Mouse (Mus musculus) liver, embryonic 13.5 days (tissue): ENCODE measurements around the gene Kcnip3. TPM values are rescaled to one million over a fixed set of nuclear protein-coding genes. Genes with fewer than 3 reads are reported as not detected.

ENCODE experiments used
- ATAC-seq: fragments of 200-750 bp; cut with Nextera tagmentation; 2 replicates; pipeline ENCODE4 v1.8.0; 2017; ENCODE audit warnings: low read depth, mild to moderate bottlenecking, moderate number of reproducible peaks, moderate library complexity
- DNase-seq: peaks from one replicate; pipeline ENCODE4 v3.0.0; 2022
- H3K27ac ChIP-seq: fragments of 300-500 bp; sonication (generic); 2 replicates; pipeline ENCODE4 v1.5.1; 2015; ENCODE audit warnings: moderate library complexity, mild to moderate bottlenecking, inconsistent platforms
- H3K27me3 ChIP-seq: fragments of 300-500 bp; sonication (generic); 2 replicates; pipeline ENCODE4 v1.6.1; 2015; ENCODE audit warnings: mild to moderate bottlenecking, inconsistent platforms
- H3K36me3 ChIP-seq: fragments of 300-500 bp; sonication (generic); 2 replicates; pipeline ENCODE4 v1.6.1; 2015; ENCODE audit warnings: mild to moderate bottlenecking, inconsistent platforms
- H3K4me1 ChIP-seq: fragments of 300-500 bp; sonication (generic); replicated peaks from 2 replicates; pipeline ENCODE4 v1.6.1; 2015; ENCODE audit warnings: inconsistent platforms
- H3K4me2 ChIP-seq: fragments of 300-500 bp; sonication (generic); 2 replicates; pipeline ENCODE4 v1.6.1; 2015; ENCODE audit warnings: inconsistent platforms, mild to moderate bottlenecking, moderate library complexity
- H3K4me3 ChIP-seq: fragments of 300-500 bp; sonication (generic); replicated peaks from 2 replicates; pipeline ENCODE4 v1.5.1; 2015; ENCODE audit warnings: mild to moderate bottlenecking, inconsistent platforms
- H3K9ac ChIP-seq: fragments of 300-500 bp; sonication (generic); 2 replicates; pipeline ENCODE4 v1.6.1; 2015; ENCODE audit warnings: mild to moderate bottlenecking, inconsistent platforms
- H3K9me3 ChIP-seq: fragments of 300-500 bp; sonication (generic); replicated peaks from 2 replicates; pipeline ENCODE4 v1.6.1; 2016; ENCODE audit warnings: inconsistent platforms
- WGBS: fragments of 180-500 bp; shearing (Covaris S2); methylation state at CpG from one replicate; pipeline ENCODE4 v1.1.7; 2015; ENCODE audit not compliant: insufficient replicate concordance; 5-methylcytosine and 5-hydroxymethylcytosine counted together
- polyA plus RNA-seq: library from polyadenylated mRNA; unstranded; fragments of >200 nt; fragmentation: Nextera tagmentation; extraction: Ambion mirVana; gene quantifications from 2 replicates; pipeline ENCODE4 v1.2.1, GENCODE M21; 2015

The Kcnip3 gene
- polyA plus RNA-seq, 1 experiment from 2014 or later, result 0.33 TPM

GRCm38 (mm10) chr2:127514380-127515124, 7.3 kb downstream of the Kcnip3 start:
- WGBS, result 54% methylated on average over 9 of the region's 9 CpGs
- no peak overlapping the region for H3K4me3 ChIP-seq
- DNase-seq (no peak), ATAC-seq (no peak)
- H3K9me3 ChIP-seq, result no peaks in the 10 kb centered on the region
- H3K4me1 ChIP-seq, result no peaks in the 10 kb centered on the region
- H3K9ac ChIP-seq, result no peak overlapping the region
- no peaks in the 10 kb centered on the region for H3K36me3 ChIP-seq
- H3K4me2 ChIP-seq, result no peak overlapping the region
- H3K27ac ChIP-seq, result no peak overlapping the region
- H3K27me3 ChIP-seq, result peaks cover 7% of the 10 kb centered on the region

- 41% methylated on average over 3 of the region's 3 CpGs for WGBS
Measured at GRCm38 (mm10) chr2:127513244-127513643, 8.7 kb downstream of the Kcnip3 start.

GRCm38 (mm10) chr2:127511426-127511825, 10.5 kb downstream of the Kcnip3 start:
- H3K4me3 ChIP-seq, result no peak overlapping the region
- H3K36me3 ChIP-seq, result no peaks in the 10 kb centered on the region
- no peak for DNase-seq
- H3K27me3 ChIP-seq, result no peaks in the 10 kb centered on the region
- 50% methylated on average over 4 of the region's 4 CpGs for WGBS
- no peak for ATAC-seq
- H3K4me1 ChIP-seq, result 0 out of 2 replicates have a peak, but pooled peaks cover 2% of the 10 kb centered on the region
- no peaks in the 10 kb centered on the region for H3K9me3 ChIP-seq
- H3K4me2 ChIP-seq, result no peak overlapping the region
- H3K9ac ChIP-seq, result no peak overlapping the region
- H3K27ac ChIP-seq, result no peak overlapping the region

More at GRCm38 (mm10) chr2:127513244-127513643, 8.7 kb downstream of the Kcnip3 start:
- Histone ChIP-seq H3K4me2 (no peak overlapping the region), H3K27ac (no peak overlapping the region), H3K36me3 (no peaks in the 10 kb centered on the region), H3K27me3 (peaks cover 3% of the 10 kb centered on the region; the same call in 1 of the 2 replicates), H3K9me3 (no peaks in the 10 kb centered on the region), H3K4me1 (no peaks in the 10 kb centered on the region), H3K9ac (no peak overlapping the region), H3K4me3 (no peak overlapping the region)
- DNase-seq, result no peak
- ATAC-seq, result no peak

- H3K27me3 ChIP-seq, result 0 out of 2 replicates have a peak, but pooled peaks cover 2% of the 10 kb centered on the region
- 0 out of 2 replicates have a peak, but pooled peaks cover 2% of the 10 kb centered on the region for H3K4me1 ChIP-seq
- ATAC-seq (no peak), DNase-seq (no peak)
- no peak overlapping the region for H3K9ac ChIP-seq
- no peak overlapping the region for H3K4me2 ChIP-seq
- 50% methylated on average over 7 of the region's 7 CpGs for WGBS
- H3K36me3 ChIP-seq, result no peaks in the 10 kb centered on the region
- no peaks in the 10 kb centered on the region for H3K9me3 ChIP-seq
- no peak overlapping the region for H3K27ac ChIP-seq
- H3K4me3 ChIP-seq, result no peak overlapping the region
Measured at GRCm38 (mm10) chr2:127507967-127508660, 13.8 kb downstream of the Kcnip3 start.

GRCm38 (mm10) chr2:127507077-127507774, 14.7 kb downstream of the Kcnip3 start:
- ATAC-seq, result no peak
- 19% methylated on average over 7 of the region's 7 CpGs for WGBS

GRCm38 (mm10) chr2:127506131-127506632, 15.7 kb downstream of the Kcnip3 start:
- Histone ChIP-seq H3K4me3 (no peak overlapping the region), H3K4me1 (0 out of 2 replicates have a peak, but pooled peaks cover 2% of the 10 kb centered on the region), H3K9me3 (no peaks in the 10 kb centered on the region), H3K36me3 (no peaks in the 10 kb centered on the region), H3K27ac (no peak overlapping the region), H3K27me3 (0 out of 2 replicates have a peak, but pooled peaks cover 6% of the 10 kb centered on the region), H3K4me2 (no peak overlapping the region), H3K9ac (no peak overlapping the region)
- DNase-seq, result no peak
- WGBS, result 53% methylated on average over 6 of the region's 6 CpGs
- no peak for ATAC-seq

More at GRCm38 (mm10) chr2:127507077-127507774, 14.7 kb downstream of the Kcnip3 start:
- 0 out of 2 replicates have a peak, but pooled peaks cover 2% of the 10 kb centered on the region for H3K4me1 ChIP-seq
- peak; percentile 43 for DNase-seq
- H3K4me3 ChIP-seq, result no peak overlapping the region
- 0 out of 2 replicates have a peak, but pooled peaks cover 3% of the 10 kb centered on the region for H3K27me3 ChIP-seq
- no peaks in the 10 kb centered on the region for H3K36me3 ChIP-seq
- H3K4me2 ChIP-seq, result no peak overlapping the region
- H3K27ac ChIP-seq, result no peak overlapping the region
- H3K9me3 ChIP-seq, result no peaks in the 10 kb centered on the region
- no peak overlapping the region for H3K9ac ChIP-seq

- Histone ChIP-seq H3K36me3 (no peaks in the 10 kb centered on the region), H3K27ac (no peak overlapping the region), H3K9ac (no peak overlapping the region), H3K27me3 (0 out of 2 replicates have a peak, but pooled peaks cover 7% of the 10 kb centered on the region), H3K9me3 (no peaks in the 10 kb centered on the region), H3K4me1 (0 out of 2 replicates have a peak, but pooled peaks cover 2% of the 10 kb centered on the region), H3K4me2 (no peak overlapping the region), H3K4me3 (no peak overlapping the region)
- ATAC-seq (no peak), DNase-seq (no peak)
- WGBS, result 38% methylated on average over 4 of the region's 4 CpGs
Measured at GRCm38 (mm10) chr2:127505196-127505595, 16.7 kb downstream of the Kcnip3 start.

- DNase-seq (no peak), ATAC-seq (no peak)
- no peaks in the 10 kb centered on the region for H3K36me3 ChIP-seq
- no peak overlapping the region for H3K9ac ChIP-seq
- 0 out of 2 replicates have a peak, but pooled peaks cover 11% of the 10 kb centered on the region for H3K27me3 ChIP-seq
- WGBS, result 47% methylated on average over 8 of the region's 8 CpGs
- H3K4me2 ChIP-seq, result no peak overlapping the region
- H3K4me1 ChIP-seq, result 0 out of 2 replicates have a peak, but pooled peaks cover 2% of the 10 kb centered on the region
- H3K4me3 ChIP-seq, result no peak overlapping the region
- H3K27ac ChIP-seq, result no peak overlapping the region
- H3K9me3 ChIP-seq, result no peaks in the 10 kb centered on the region
Measured at GRCm38 (mm10) chr2:127503751-127504549, 17.9 kb downstream of the Kcnip3 start.

GRCm38 (mm10) chr2:127501061-127501460, 20.8 kb downstream of the Kcnip3 start:
- DNase-seq, result no peak
- 0 out of 2 replicates have a peak, but pooled peaks cover 11% of the 10 kb centered on the region for H3K27me3 ChIP-seq
- H3K9ac ChIP-seq, result no peak overlapping the region
- H3K4me1 ChIP-seq, result no peaks in the 10 kb centered on the region
- H3K36me3 ChIP-seq, result no peaks in the 10 kb centered on the region
- H3K4me2 ChIP-seq, result no peak overlapping the region
- H3K27ac ChIP-seq, result no peak overlapping the region
- 52% methylated on average over 7 of the region's 7 CpGs for WGBS
- no peak for ATAC-seq
- H3K9me3 ChIP-seq, result no peaks in the 10 kb centered on the region
- H3K4me3 ChIP-seq, result no peak overlapping the region

GRCm38 (mm10) chr2:127498750-127499149, 23.1 kb downstream of the Kcnip3 start:
- Histone ChIP-seq H3K4me2 (no peak overlapping the region), H3K27me3 (0 out of 2 replicates have a peak, but pooled peaks cover 11% of the 10 kb centered on the region), H3K4me1 (no peaks in the 10 kb centered on the region), H3K9ac (no peak overlapping the region), H3K4me3 (no peak overlapping the region), H3K36me3 (no peaks in the 10 kb centered on the region), H3K27ac (no peak overlapping the region), H3K9me3 (no peaks in the 10 kb centered on the region)
- no peak for DNase-seq
- ATAC-seq, result no peak
- 64% methylated on average over 8 of the region's 8 CpGs for WGBS
